8 mouse cellular contexts compared by ENCODE assay signal in genomic region chr5:18359376-18360280, GRCm38 (mm10). TPM values are rescaled to one million over a fixed set of nuclear protein-coding genes. Genes with fewer than 3 reads are reported as not detected.
A peak's percentile ranks its signal among the peaks of the same experiment; 100 is the strongest.
DNase-seq lines count a peak whose midpoint lies in the region; ATAC-seq and TF ChIP-seq lines count a peak whose summit lies in the region.

No protein-coding gene starts in this region.

- no peaks in the 10 kb centered on the region for H3K9me3 ChIP-seq in limb, embryonic 14.5 days (ENCODE audit: control insufficient read depth, low read length)
- H3K9me3 ChIP-seq in neural tube, embryonic 11.5 days (ENCODE audit: control insufficient read depth, low read length) = no peaks in the 10 kb centered on the region

- peak overlapping the region; percentile 89 for H3K4me2 ChIP-seq in limb, embryonic 14.5 days (replicated peaks; ENCODE audit: low read depth, low read length, severe bottlenecking)
- H3K4me2 ChIP-seq in neural tube, embryonic 11.5 days (ENCODE audit: low read depth) = peak overlapping the region; percentile 89

- no peak overlapping the region for H3K27ac ChIP-seq in thymus, adult 2 months (ENCODE audit: control insufficient read depth, insufficient read depth, low read length)
- peak overlapping the region; percentile 58; the same call in 1 of the 2 replicates for H3K27ac ChIP-seq in limb, embryonic 14.5 days (replicated peaks; ENCODE audit: low read depth, low read length)
- peak overlapping the region; percentile 56; the same call in 1 of the 2 replicates for H3K27ac ChIP-seq in neural tube, embryonic 11.5 days (ENCODE audit: low read depth, low read length)

- H3K27me3 ChIP-seq in thymus, adult 2 months (ENCODE audit: control insufficient read depth, insufficient read depth, low read length) = peaks cover 4% of the 10 kb centered on the region; the same call in 1 of the 2 replicates
- no peaks in the 10 kb centered on the region for H3K27me3 ChIP-seq in limb, embryonic 14.5 days (ENCODE audit: control insufficient read depth, insufficient read depth, low read length)
- H3K27me3 ChIP-seq in neural tube, embryonic 11.5 days (ENCODE audit: control insufficient read depth, insufficient read depth, low read length) = no peaks in the 10 kb centered on the region

- no peak for DNase-seq in thymus, adult 2 months
- DNase-seq in thymus, adult 18-20 months = no peak
- DNase-seq in embryo, embryonic 11.5 days (ENCODE audit: low read depth, low spot score) = peak; percentile 38
- DNase-seq in heart, adult 11 months = peak; percentile 94
- peak; percentile 65 for DNase-seq in kidney, adult 18-20 months
- peak; percentile 40 for DNase-seq in limb, embryonic 14.5 days (ENCODE audit: low spot score)
- peak; percentile 71 for DNase-seq in neural tube, embryonic 11.5 days (ENCODE audit: low spot score)
- DNase-seq in yolk sac, embryonic 10.5 days (ENCODE audit: low spot score) = peak; percentile 64

- no peaks in the 10 kb centered on the region for H3K4me1 ChIP-seq in thymus, adult 2 months (replicated peaks; ENCODE audit: control insufficient read depth, insufficient read depth, low read length)
- H3K4me1 ChIP-seq in limb, embryonic 14.5 days (ENCODE audit: control insufficient read depth, insufficient read depth, low read length) = peaks cover 8% of the 10 kb centered on the region
- H3K4me1 ChIP-seq in neural tube, embryonic 11.5 days (ENCODE audit: control insufficient read depth, insufficient read depth, low read length) = no peaks in the 10 kb centered on the region

- no peak for TF ChIP-seq CTCF in thymus, adult 2 months (IDR thresholded peaks at IDR 0.05; ENCODE audit: borderline replicate concordance, control insufficient read depth, extremely low read depth, insufficient read depth, low read length, poor library complexity)

- peak; percentile 82 for ATAC-seq in limb, embryonic 14.5 days (ENCODE audit: low FRiP score, low read depth)
- peak; percentile 84 for ATAC-seq in neural tube, embryonic 11.5 days (ENCODE audit: insufficient read depth, low FRiP score, low TSS enrichment)

- peak overlapping the region; percentile 3; the same call in 1 of the 2 replicates for H3K4me3 ChIP-seq in thymus, adult 2 months (ENCODE audit: control insufficient read depth, insufficient read depth, low read length)
- H3K4me3 ChIP-seq in limb, embryonic 14.5 days (replicated peaks; ENCODE audit: low read length) = peak overlapping the region; percentile 84
- peak overlapping the region; percentile 78 for H3K4me3 ChIP-seq in neural tube, embryonic 11.5 days (ENCODE audit: low read depth, low read length)

- TF ChIP-seq POLR2A in thymus, adult 2 months (IDR thresholded peaks at IDR 0.05; ENCODE audit: control insufficient read depth, extremely low read depth, insufficient read depth, low read length, poor library complexity) = no peak
- TF ChIP-seq POLR2A in limb, embryonic 14.5 days (IDR thresholded peaks at IDR 0.05; ENCODE audit: borderline replicate concordance, extremely low read depth, insufficient read depth, insufficient read length) = no peak

- no peaks in the 10 kb centered on the region for H3K36me3 ChIP-seq in thymus, adult 2 months (ENCODE audit: control insufficient read depth, insufficient read depth, low read length)
- H3K36me3 ChIP-seq in limb, embryonic 14.5 days (ENCODE audit: control insufficient read depth, insufficient read depth, low read length) = no peaks in the 10 kb centered on the region
- H3K36me3 ChIP-seq in neural tube, embryonic 11.5 days (ENCODE audit: control insufficient read depth, insufficient read depth, low read length) = no peaks in the 10 kb centered on the region

- peak overlapping the region; percentile 73 for H3K9ac ChIP-seq in limb, embryonic 14.5 days (ENCODE audit: low read depth, low read length, severe bottlenecking)
- H3K9ac ChIP-seq in neural tube, embryonic 11.5 days (ENCODE audit: low read length) = peak overlapping the region; percentile 74

- WGBS in thymus, adult 2 months = 2% methylated on average over 76 of the region's 76 CpGs
- WGBS in limb, embryonic 14.5 days = 1% methylated on average over 69 of the region's 76 CpGs
- under 1% methylated on average over 76 of the region's 76 CpGs for WGBS in neural tube, embryonic 11.5 days

RNA-seq across cellular contexts. Expression of gene Gnai1, which starts 0.5 kb away (rescaled TPM):
- polyA plus RNA-seq in thymus, adult 2 months (2012; rRNA removed) = 1.2 TPM in 2 replicates
- polyA plus RNA-seq in limb, embryonic 14.5 days (2012; rRNA removed) = 14.6 and 14.7 TPM in 2 replicates
- 31.2 and 34.4 TPM in 2 replicates for polyA plus RNA-seq in limb, embryonic 14.5 days (2014; fragmentation: Nextera tagmentation; extraction: Ambion mirVana)
- polyA plus RNA-seq in neural tube, embryonic 11.5 days (2014; fragmentation: Nextera tagmentation; extraction: Ambion mirVana) = 26.0 and 26.2 TPM in 2 replicates

Comparison
In these comparisons a context has a peak if more than half of its experiments do, and no peak if none do; other contexts are left out.
1. DNase-seq: peak in embryo, embryonic 11.5 days (single experiment), heart, adult 11 months (single experiment), kidney, adult 18-20 months (single experiment), limb, embryonic 14.5 days (single experiment), neural tube, embryonic 11.5 days (single experiment) and yolk sac, embryonic 10.5 days (single experiment); none in thymus, adult 2 months (single experiment) and thymus, adult 18-20 months (0 of 2).
2. H3K4me3 ChIP-seq: peak in every context shown above with its lines; median percentile 84 in limb, embryonic 14.5 days; 78 in neural tube, embryonic 11.5 days; 3 in thymus, adult 2 months.